12 mouse cellular contexts compared by ENCODE assay signal in genomic region chr15:26799457-26800021, GRCm38 (mm10).
"Had no signal": no experiment of that assay in that cellular context is flagged by ENCODE, and none has a peak within 500 bp of the region (broad histone marks: within the 10 kb centered on the region; RNA-seq: fewer than 3 reads in every experiment).

No protein-coding gene starts in this region.

- H3K4me2 ChIP-seq: limb, embryonic 15.5 days; liver, embryonic 12.5 days; midbrain, embryonic 12.5 days; neural tube, embryonic 13.5 days; stomach, embryonic 15.5 days had no signal

- DNase-seq: layer of hippocampus, adult 9-11 months; layer of hippocampus, postnatal 36 days; retina, postnatal 1 day; right cerebral cortex, postnatal 4 days; thymus, adult 2 months; thymus, postnatal 36 days had no signal

- ATAC-seq: liver, embryonic 12.5 days; midbrain, embryonic 16.5 days had no signal

- H3K9ac ChIP-seq: limb, embryonic 15.5 days; liver, embryonic 12.5 days; midbrain, embryonic 12.5 days; neural tube, embryonic 13.5 days; stomach, embryonic 15.5 days had no signal

- H3K4me3 ChIP-seq: limb, embryonic 15.5 days; liver, embryonic 12.5 days; midbrain, embryonic 12.5 days; neural tube, embryonic 13.5 days; stomach, embryonic 15.5 days had no signal

- H3K4me1 ChIP-seq: limb, embryonic 15.5 days; liver, embryonic 12.5 days; stomach, embryonic 15.5 days had no signal

- H3K36me3 ChIP-seq: limb, embryonic 15.5 days; liver, embryonic 12.5 days; midbrain, embryonic 12.5 days; neural tube, embryonic 13.5 days; stomach, embryonic 15.5 days had no signal

- H3K27me3 ChIP-seq: limb, embryonic 15.5 days; liver, embryonic 12.5 days; midbrain, embryonic 12.5 days; neural tube, embryonic 13.5 days; stomach, embryonic 15.5 days had no signal

- H3K9me3 ChIP-seq: limb, embryonic 15.5 days; liver, embryonic 12.5 days; midbrain, embryonic 12.5 days; neural tube, embryonic 13.5 days; stomach, embryonic 15.5 days had no signal

- H3K27ac ChIP-seq: limb, embryonic 15.5 days; liver, embryonic 12.5 days; midbrain, embryonic 12.5 days; neural tube, embryonic 13.5 days; stomach, embryonic 15.5 days had no signal
